Mouse (Mus musculus) forebrain, postnatal 0 days (tissue): ENCODE measurements around the gene Carmil3. TPM values are rescaled to one million over a fixed set of nuclear protein-coding genes. Genes with fewer than 3 reads are reported as not detected.

ENCODE experiments used
- ATAC-seq: fragments of 200-750 bp; cut with Nextera tagmentation; 2 replicates; pipeline ENCODE4 v1.8.0; 2017; ENCODE audit warnings: mild to moderate bottlenecking, moderate library complexity
- DNase-seq: peaks from one replicate; pipeline ENCODE4 v3.0.0-alpha.2; 2015
- H3K27ac ChIP-seq: fragments of 300-500 bp; sonication (generic); 2 replicates; pipeline ENCODE4 v1.5.1; 2014; ENCODE audit warnings: low read depth, mild to moderate bottlenecking, antibody characterized with exemption, low read length, moderate library complexity, mixed read lengths
- H3K27me3 ChIP-seq: fragments of 300-500 bp; sonication (generic); 2 replicates; pipeline ENCODE4 v1.6.1; 2014; ENCODE audit warnings: mild to moderate bottlenecking, low read length, mixed read lengths; ENCODE audit not compliant: insufficient read depth
- H3K36me3 ChIP-seq: fragments of 300-500 bp; sonication (generic); 2 replicates; pipeline ENCODE4 v1.6.1; 2014; ENCODE audit warnings: mild to moderate bottlenecking, moderate library complexity; ENCODE audit not compliant: insufficient read depth
- H3K4me1 ChIP-seq: fragments of 300-500 bp; sonication (generic); 2 replicates; pipeline ENCODE4 v1.6.1; 2014; ENCODE audit warnings: antibody characterized with exemption; ENCODE audit not compliant: insufficient read depth
- H3K4me2 ChIP-seq: fragments of 300-500 bp; sonication (generic); 2 replicates; pipeline ENCODE4 v1.6.1; 2014; ENCODE audit warnings: low read depth, mild to moderate bottlenecking, moderate library complexity
- H3K4me3 ChIP-seq: fragments of 300-500 bp; sonication (generic); 2 replicates; pipeline ENCODE4 v1.5.1; 2014; ENCODE audit warnings: low read depth, low read length, mixed read lengths
- H3K9ac ChIP-seq: fragments of 300-500 bp; sonication (generic); 2 replicates; pipeline ENCODE4 v1.6.1; 2014; ENCODE audit warnings: mild to moderate bottlenecking
- H3K9me3 ChIP-seq: fragments of 300-500 bp; sonication (generic); 2 replicates; pipeline ENCODE4 v1.6.1; 2016; ENCODE audit warnings: low read length
- CTCF ChIP-seq: sonication (generic); IDR thresholded peaks from 2 replicates; pipeline ENCODE4 v1.5.1; 2016; ENCODE audit warnings: antibody characterized with exemption, control low read depth, low read depth
- WGBS: fragments of 180-500 bp; shearing (Covaris S2); extraction: QIAGEN DNeasy Blood & Tissue Kit; methylation state at CpG from one replicate; pipeline ENCODE4 v1.1.7; 2014; 5-methylcytosine and 5-hydroxymethylcytosine counted together
- polyA plus RNA-seq: library from polyadenylated mRNA; unstranded; fragments of >200 nt; fragmentation: Nextera tagmentation; extraction: Ambion mirVana; gene quantifications from 2 replicates; pipeline ENCODE4 v1.2.1, GENCODE M21; 2015
- total RNA-seq: library from RNA; depleted of rRNA; stranded (reverse); fragments of >200 nt; gene quantifications from 2 replicates; pipeline ENCODE4 v1.2.3, GENCODE M21; 2014

The Carmil3 gene
- total and polyA plus RNA-seq, 2 experiments from 2014 or later: 19.5 to 129 TPM

DNA sequence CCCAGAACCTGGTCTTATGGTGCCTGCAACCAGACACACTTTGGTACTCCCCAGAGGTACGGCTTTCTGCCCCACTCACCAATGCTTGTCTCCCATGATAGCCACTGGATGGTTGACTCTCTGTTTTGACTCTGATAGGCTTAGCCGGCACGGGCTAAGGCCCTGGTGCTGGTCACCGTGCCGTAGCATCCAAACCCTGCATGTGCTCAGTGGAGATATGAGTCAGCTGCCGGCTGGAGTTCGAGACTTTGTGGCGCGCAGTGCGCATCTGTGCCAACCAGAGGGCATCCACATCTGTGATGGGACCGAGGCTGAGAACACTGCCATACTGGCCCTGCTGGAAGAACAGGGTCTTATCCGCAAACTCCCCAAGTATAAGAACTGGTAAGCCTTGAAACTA lies 51.8 kb downstream of the Carmil3 start:
- H3K9me3 ChIP-seq: no peaks in the 10 kb centered on the region
- no peak for TF ChIP-seq CTCF
- DNase-seq (no peak), ATAC-seq (no peak)
- 95% methylated on average over 12 of the region's 12 CpGs for WGBS
- H3K4me1 ChIP-seq: peaks cover 11% of the 10 kb centered on the region
- H3K27ac ChIP-seq: no peak overlapping the region
- H3K36me3 ChIP-seq: peaks cover 11% of the 10 kb centered on the region; the same call in 1 of the 2 replicates
- H3K4me3 ChIP-seq: no peak overlapping the region
- H3K9ac ChIP-seq: no peak overlapping the region
- no peaks in the 10 kb centered on the region for H3K27me3 ChIP-seq
- H3K4me2 ChIP-seq: no peak overlapping the region

DNA sequence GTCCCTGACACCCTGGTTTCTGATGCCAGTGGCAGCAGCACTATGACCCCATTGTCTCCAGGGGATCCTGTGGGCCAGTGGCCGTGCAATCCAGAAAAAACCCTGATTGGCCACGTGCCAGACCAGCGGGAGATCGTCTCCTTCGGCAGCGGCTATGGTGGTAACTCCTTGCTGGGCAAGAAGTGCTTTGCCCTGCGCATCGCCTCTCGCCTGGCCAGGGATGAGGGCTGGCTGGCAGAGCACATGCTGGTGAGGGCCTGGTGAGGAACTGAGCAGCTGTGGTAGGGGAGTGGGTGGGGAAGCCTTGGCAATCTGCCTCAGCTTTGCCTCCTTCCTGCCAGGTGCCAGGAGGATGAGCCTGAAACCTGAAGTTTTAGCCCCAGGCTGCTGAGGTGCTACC lies 53.9 kb downstream of the Carmil3 start:
- H3K9me3 ChIP-seq: no peaks in the 10 kb centered on the region
- no peaks in the 10 kb centered on the region for H3K27me3 ChIP-seq
- peaks cover 11% of the 10 kb centered on the region for H3K4me1 ChIP-seq
- WGBS: 48% methylated on average over 9 of the region's 9 CpGs
- no peak overlapping the region for H3K4me2 ChIP-seq
- H3K27ac ChIP-seq: no peak overlapping the region
- no peak for DNase-seq
- H3K36me3 ChIP-seq: peaks cover 27% of the 10 kb centered on the region
- H3K9ac ChIP-seq: no peak overlapping the region
- no peak for TF ChIP-seq CTCF
- ATAC-seq: no peak
- no peak overlapping the region for H3K4me3 ChIP-seq

DNA sequence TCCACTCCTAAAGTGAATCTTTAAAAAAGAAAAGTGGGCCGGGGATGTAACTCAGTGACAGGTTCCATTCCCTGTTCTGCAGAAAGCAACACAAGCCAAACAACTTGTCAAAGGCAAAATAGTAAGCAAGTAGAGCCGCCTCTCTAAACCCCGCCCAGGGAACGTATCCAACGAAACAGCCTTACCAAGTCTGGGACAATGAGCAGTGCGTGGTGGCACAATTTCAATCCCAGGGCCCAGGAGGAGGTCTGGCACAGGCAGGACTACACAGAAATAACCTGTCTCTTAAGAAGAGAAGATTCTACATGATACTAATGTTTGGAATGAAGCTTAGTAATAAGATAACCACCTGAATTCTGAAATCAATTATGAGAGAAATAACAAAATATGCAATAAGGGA lies 59.7 kb downstream of the Carmil3 start:
- 67% methylated on average over 6 of the region's 6 CpGs for WGBS
- no peaks in the 10 kb centered on the region for H3K27me3 ChIP-seq
- H3K36me3 ChIP-seq: peaks cover 24% of the 10 kb centered on the region
- TF ChIP-seq CTCF: no peak
- H3K4me1 ChIP-seq: no peaks in the 10 kb centered on the region
- ATAC-seq: no peak
- no peak overlapping the region for H3K27ac ChIP-seq
- no peak overlapping the region for H3K9ac ChIP-seq
- DNase-seq: no peak
- H3K9me3 ChIP-seq: no peaks in the 10 kb centered on the region
- no peak overlapping the region for H3K4me2 ChIP-seq
- H3K4me3 ChIP-seq: no peak overlapping the region

DNA sequence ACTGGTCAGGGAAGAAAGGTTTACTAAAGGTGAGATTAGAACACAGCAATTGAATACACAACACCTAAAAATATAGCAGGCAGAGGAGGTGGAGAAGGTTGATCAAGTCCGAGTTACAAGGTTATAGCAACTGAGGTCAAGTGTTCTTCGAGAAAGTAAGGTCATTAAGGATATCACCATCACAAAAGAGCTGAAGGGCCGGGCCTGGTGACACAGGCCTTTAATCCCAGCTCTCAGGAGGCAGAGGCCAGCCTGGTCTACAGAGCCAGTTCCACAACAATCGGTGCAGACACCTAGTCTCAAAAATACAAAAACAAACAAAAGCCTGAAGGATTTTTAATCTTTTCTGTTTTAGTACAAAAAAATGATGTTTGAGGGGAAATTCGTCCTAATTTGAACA lies 60.9 kb downstream of the Carmil3 start:
- no peak for ATAC-seq
- WGBS: 67% methylated on average over 5 of the region's 5 CpGs
- no peak for TF ChIP-seq CTCF
- Histone ChIP-seq H3K27ac (no peak overlapping the region), H3K4me2 (no peak overlapping the region), H3K27me3 (no peaks in the 10 kb centered on the region), H3K4me1 (no peaks in the 10 kb centered on the region), H3K36me3 (peaks cover 20% of the 10 kb centered on the region), H3K9ac (no peak overlapping the region), H3K9me3 (no peaks in the 10 kb centered on the region), H3K4me3 (no peak overlapping the region)
- no peak for DNase-seq

DNA sequence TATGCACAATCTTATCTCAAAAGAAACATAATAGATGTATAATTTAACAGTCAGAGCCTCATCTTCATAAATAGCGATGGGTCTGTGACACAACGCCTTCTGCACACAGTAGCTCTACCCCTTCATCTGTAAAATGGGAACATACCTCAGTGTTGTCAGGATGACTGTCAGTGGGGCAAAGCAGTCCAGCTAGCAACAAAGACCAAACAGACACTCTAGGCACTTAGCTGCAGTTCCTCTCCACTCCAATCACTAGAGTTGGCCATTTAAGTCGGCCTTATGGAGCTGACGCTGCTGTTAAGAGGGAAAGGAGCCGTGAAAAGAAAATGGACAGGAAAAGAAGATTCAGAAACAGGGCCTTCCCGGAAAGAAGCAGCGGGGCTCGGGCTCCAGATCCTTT lies 61.3 kb downstream of the Carmil3 start:
- TF ChIP-seq CTCF: no peak

DNA sequence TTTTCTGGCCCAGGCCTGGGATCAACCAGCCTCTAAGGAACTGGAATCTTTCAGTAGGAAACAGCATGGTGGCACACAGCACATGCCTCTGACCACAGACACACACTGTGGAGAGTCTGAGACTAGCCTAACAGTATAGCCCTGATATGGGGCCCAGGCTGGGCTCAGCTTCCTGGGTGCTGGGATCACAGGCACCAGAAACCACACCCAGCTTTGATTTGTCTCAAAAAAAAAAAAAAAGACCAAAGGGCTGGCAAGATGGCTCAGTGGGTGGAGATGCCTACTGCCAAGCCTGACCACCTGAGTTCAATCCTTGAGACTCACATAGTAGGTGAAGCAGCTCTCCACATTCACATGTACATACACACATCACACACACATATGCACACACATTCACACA lies 64.2 kb downstream of the Carmil3 start:
- Histone ChIP-seq H3K9ac (no peak overlapping the region), H3K4me1 (no peaks in the 10 kb centered on the region), H3K27me3 (no peaks in the 10 kb centered on the region), H3K4me3 (no peak overlapping the region), H3K36me3 (no peaks in the 10 kb centered on the region), H3K27ac (no peak overlapping the region), H3K4me2 (no peak overlapping the region), H3K9me3 (no peaks in the 10 kb centered on the region)
- ATAC-seq: no peak
- TF ChIP-seq CTCF: no peak
- no peak for DNase-seq

More for the DNA sequence above, 61.3 kb downstream of the Carmil3 start:
- DNase-seq (no peak), ATAC-seq (no peak)
- H3K4me1 ChIP-seq: no peaks in the 10 kb centered on the region
- peaks cover 18% of the 10 kb centered on the region for H3K36me3 ChIP-seq
- no peak overlapping the region for H3K4me2 ChIP-seq
- H3K27ac ChIP-seq: no peak overlapping the region
- H3K9me3 ChIP-seq: no peaks in the 10 kb centered on the region
- no peaks in the 10 kb centered on the region for H3K27me3 ChIP-seq
- no peak overlapping the region for H3K4me3 ChIP-seq
- WGBS: 91% methylated on average over 8 of the region's 8 CpGs
- H3K9ac ChIP-seq: no peak overlapping the region

DNA sequence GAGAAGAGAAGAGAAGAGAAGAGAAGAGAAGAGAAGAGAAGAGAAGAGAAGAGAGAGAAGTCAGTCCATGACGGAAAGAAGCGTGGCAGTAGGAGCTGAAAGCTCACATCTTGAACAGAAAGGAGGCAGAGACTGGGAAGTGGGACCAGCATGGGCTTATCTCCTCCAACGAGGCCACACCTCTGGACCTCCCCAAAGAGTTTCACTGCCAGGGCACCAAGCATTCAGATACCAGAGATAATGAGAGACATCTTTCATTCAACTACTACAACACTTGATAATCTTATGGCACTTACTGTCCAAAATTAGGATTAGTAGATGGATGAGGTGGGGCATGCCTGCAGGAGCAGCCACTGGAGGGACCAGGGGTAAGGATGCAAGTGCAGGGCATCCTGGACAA lies 65.3 kb downstream of the Carmil3 start:
- H3K27ac ChIP-seq: no peak overlapping the region
- no peaks in the 10 kb centered on the region for H3K4me1 ChIP-seq
- TF ChIP-seq CTCF: no peak
- H3K36me3 ChIP-seq: no peaks in the 10 kb centered on the region
- ATAC-seq (no peak), DNase-seq (no peak)
- H3K9ac ChIP-seq: no peak overlapping the region
- no peak overlapping the region for H3K4me2 ChIP-seq
- no peaks in the 10 kb centered on the region for H3K9me3 ChIP-seq
- WGBS: 79% methylated on average over 3 of the region's 3 CpGs
- no peak overlapping the region for H3K4me3 ChIP-seq
- H3K27me3 ChIP-seq: no peaks in the 10 kb centered on the region

DNA sequence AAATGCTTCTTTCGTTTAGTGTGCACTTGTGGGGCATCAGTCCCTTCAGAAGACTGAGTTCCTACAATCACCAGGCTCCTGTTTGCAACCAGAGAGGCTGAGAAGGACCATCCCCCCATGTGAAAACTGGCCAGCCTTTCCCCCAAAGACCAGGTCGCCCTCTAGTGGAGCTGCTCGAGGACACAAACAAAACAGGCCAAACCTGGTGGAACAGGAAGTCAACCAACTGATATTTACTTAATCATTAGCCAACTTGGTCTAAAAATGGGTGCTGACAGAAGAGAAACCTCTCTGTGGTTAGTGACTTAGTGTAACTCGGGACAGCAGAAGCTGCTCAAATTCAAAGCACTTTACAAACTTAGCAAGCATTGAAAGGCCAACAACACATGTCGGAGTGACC lies 66.6 kb downstream of the Carmil3 start:
- Histone ChIP-seq H3K4me3 (no peak overlapping the region), H3K9ac (no peak overlapping the region), H3K4me1 (peaks cover 9% of the 10 kb centered on the region), H3K27me3 (no peaks in the 10 kb centered on the region), H3K9me3 (no peaks in the 10 kb centered on the region), H3K36me3 (no peaks in the 10 kb centered on the region), H3K27ac (no peak overlapping the region), H3K4me2 (no peak overlapping the region)
- no peak for ATAC-seq
- DNase-seq: peak; percentile 75
- 26% methylated on average over 5 of the region's 5 CpGs for WGBS
- peak; percentile 83 for TF ChIP-seq CTCF
